Mouse (Mus musculus) stomach, embryonic 16.5 days (tissue): ENCODE results near the gene Rassf1. TPM values are rescaled to one million over a fixed set of nuclear protein-coding genes. Genes with fewer than 3 reads are reported as not detected.
A peak's percentile ranks its signal among the peaks of the same experiment; 100 is the strongest.

Source experiments
- ATAC-seq: fragments of 200-750 bp; cut with Nextera tagmentation; 2 replicates; pipeline ENCODE4 v1.8.0; 2017; ENCODE audit warnings: moderate number of reproducible peaks, moderate TSS enrichment; ENCODE audit not compliant: insufficient read depth, low FRiP score
- H3K27ac ChIP-seq: fragments of 300-500 bp; sonication (generic); 2 replicates; pipeline ENCODE4 v1.5.1; 2014; ENCODE audit warnings: low read length
- H3K27me3 ChIP-seq: fragments of 300-500 bp; sonication (generic); 2 replicates; pipeline ENCODE4 v1.6.1; 2014; ENCODE audit warnings: low read length, control low read depth, mixed read lengths; ENCODE audit not compliant: control insufficient read depth, insufficient read depth
- H3K36me3 ChIP-seq: fragments of 300-500 bp; sonication (generic); 2 replicates; pipeline ENCODE4 v1.6.1; 2014; ENCODE audit warnings: low read length; ENCODE audit not compliant: control insufficient read depth, insufficient read depth
- H3K4me1 ChIP-seq: fragments of 300-500 bp; sonication (generic); 2 replicates; pipeline ENCODE4 v1.6.1; 2014; ENCODE audit warnings: low read length, control low read depth, mixed read lengths; ENCODE audit not compliant: control insufficient read depth, insufficient read depth
- H3K4me2 ChIP-seq: fragments of 300-500 bp; sonication (generic); 2 replicates; pipeline ENCODE4 v1.6.1; 2014; ENCODE audit warnings: low read depth, low read length, mixed read lengths
- H3K4me3 ChIP-seq: fragments of 300-500 bp; sonication (generic); replicated peaks from 2 replicates; pipeline ENCODE4 v1.5.1; 2014; ENCODE audit warnings: mild to moderate bottlenecking, low read length
- H3K9ac ChIP-seq: fragments of 300-500 bp; sonication (generic); 2 replicates; pipeline ENCODE4 v1.6.1; 2014; ENCODE audit warnings: low read length
- H3K9me3 ChIP-seq: fragments of 300-500 bp; sonication (generic); replicated peaks from 2 replicates; pipeline ENCODE4 v1.6.1; 2016; ENCODE audit warnings: low read length, control low read depth; ENCODE audit not compliant: control insufficient read depth
- WGBS: fragments of 180-500 bp; shearing (Covaris S2); extraction: QIAGEN DNeasy Blood & Tissue Kit; methylation state at CpG from one replicate; pipeline ENCODE4 v1.1.7; 2014; 5-methylcytosine and 5-hydroxymethylcytosine counted together
- polyA plus RNA-seq: library from polyadenylated mRNA; unstranded; fragments of >200 nt; fragmentation: Nextera tagmentation; extraction: Ambion mirVana; gene quantifications from 2 replicates; pipeline ENCODE4 v1.2.1, GENCODE M21; 2015

Gene Rassf1
- polyA plus RNA-seq, 1 experiment from 2014 or later: 63.8 TPM

- no peak overlapping the region for H3K4me3 ChIP-seq
Measured at GRCm38 (mm10) chr9:107544729-107545128, 6.6 kb upstream of the Rassf1 start.

GRCm38 (mm10) chr9:107545199-107545598, 6.2 kb upstream of the Rassf1 start:
- no peak overlapping the region for H3K27ac ChIP-seq
- H3K9me3 ChIP-seq: no peaks in the 10 kb centered on the region
- 88% methylated on average over 10 of the region's 10 CpGs for WGBS
- H3K4me1 ChIP-seq: peaks cover 26% of the 10 kb centered on the region
- H3K27me3 ChIP-seq: no peaks in the 10 kb centered on the region
- H3K36me3 ChIP-seq: 0 out of 2 replicates have a peak, but pooled peaks cover 11% of the 10 kb centered on the region
- no peak overlapping the region for H3K4me2 ChIP-seq
- ATAC-seq: no peak
- no peak overlapping the region for H3K4me3 ChIP-seq
- H3K9ac ChIP-seq: no peak overlapping the region

More at GRCm38 (mm10) chr9:107544729-107545128, 6.6 kb upstream of the Rassf1 start:
- no peak overlapping the region for H3K4me2 ChIP-seq
- no peak overlapping the region for H3K9ac ChIP-seq
- no peaks in the 10 kb centered on the region for H3K27me3 ChIP-seq
- H3K4me1 ChIP-seq: peaks cover 26% of the 10 kb centered on the region
- ATAC-seq: no peak
- H3K9me3 ChIP-seq: no peaks in the 10 kb centered on the region
- no peak overlapping the region for H3K27ac ChIP-seq
- H3K36me3 ChIP-seq: 0 out of 2 replicates have a peak, but pooled peaks cover 11% of the 10 kb centered on the region
- 90% methylated on average over 12 of the region's 12 CpGs for WGBS

GRCm38 (mm10) chr9:107545602-107546001, 5.8 kb upstream of the Rassf1 start:
- Histone ChIP-seq H3K4me2 (no peak overlapping the region), H3K4me3 (no peak overlapping the region), H3K4me1 (peaks cover 26% of the 10 kb centered on the region), H3K36me3 (0 out of 2 replicates have a peak, but pooled peaks cover 11% of the 10 kb centered on the region), H3K27me3 (no peaks in the 10 kb centered on the region), H3K9me3 (no peaks in the 10 kb centered on the region), H3K9ac (no peak overlapping the region), H3K27ac (no peak overlapping the region)
- WGBS: 9% methylated on average over 3 of the region's 3 CpGs
- no peak for ATAC-seq

- no peaks in the 10 kb centered on the region for H3K27me3 ChIP-seq
- peak within 1 kb of the TSS; percentile 42 for H3K4me2 ChIP-seq
- 2% methylated on average over 20 of the region's 20 CpGs for WGBS
- peak within 1 kb of the TSS; percentile 16 for H3K4me3 ChIP-seq
- 0 out of 2 replicates have a peak, but pooled peaks cover 11% of the 10 kb centered on the region for H3K36me3 ChIP-seq
- peaks cover 31% of the 10 kb centered on the region for H3K4me1 ChIP-seq
- peak within 1 kb of the TSS; percentile 44 for H3K9ac ChIP-seq
- no peaks in the 10 kb centered on the region for H3K9me3 ChIP-seq
- peak; percentile 30; the same call in 1 of the 2 replicates for ATAC-seq
- H3K27ac ChIP-seq: 0 out of 2 replicates have a peak within 1 kb of the TSS, but pooled peaks have one; percentile 23
Measured at GRCm38 (mm10) chr9:107547026-107547425, 4.3 kb upstream of the Rassf1 start, which contains the start of gene Zmynd10. Gene Zmynd10, plus strand, starts transcription at chr9:107547298.

GRCm38 (mm10) chr9:107547957-107548356, 3.4 kb upstream of the Rassf1 start:
- Histone ChIP-seq H3K9me3 (no peaks in the 10 kb centered on the region), H3K4me2 (no peak overlapping the region), H3K27me3 (no peaks in the 10 kb centered on the region), H3K4me1 (peaks cover 36% of the 10 kb centered on the region), H3K4me3 (no peak overlapping the region), H3K27ac (no peak overlapping the region), H3K36me3 (0 out of 2 replicates have a peak, but pooled peaks cover 11% of the 10 kb centered on the region), H3K9ac (no peak overlapping the region)
- 77% methylated on average over 5 of the region's 5 CpGs for WGBS
- no peak for ATAC-seq

GRCm38 (mm10) chr9:107548820-107549219, 2.5 kb upstream of the Rassf1 start:
- no peak for ATAC-seq
- peaks cover 41% of the 10 kb centered on the region for H3K4me1 ChIP-seq
- no peaks in the 10 kb centered on the region for H3K27me3 ChIP-seq
- no peak overlapping the region for H3K4me2 ChIP-seq
- H3K4me3 ChIP-seq: no peak overlapping the region
- H3K27ac ChIP-seq: no peak overlapping the region
- WGBS: 87% methylated on average over 10 of the region's 10 CpGs
- H3K9ac ChIP-seq: no peak overlapping the region
- H3K9me3 ChIP-seq: no peaks in the 10 kb centered on the region
- 0 out of 2 replicates have a peak, but pooled peaks cover 11% of the 10 kb centered on the region for H3K36me3 ChIP-seq

GRCm38 (mm10) chr9:107549297-107550074, 1.9 kb upstream of the Rassf1 start:
- 0 out of 2 replicates have a peak, but pooled peaks cover 4% of the 10 kb centered on the region for H3K36me3 ChIP-seq
- 79% methylated on average over 20 of the region's 20 CpGs for WGBS
- H3K27me3 ChIP-seq: no peaks in the 10 kb centered on the region
- no peak overlapping the region for H3K27ac ChIP-seq
- no peak overlapping the region for H3K4me2 ChIP-seq
- H3K9ac ChIP-seq: no peak overlapping the region
- no peak for ATAC-seq
- H3K9me3 ChIP-seq: no peaks in the 10 kb centered on the region
- H3K4me3 ChIP-seq: no peak overlapping the region
- H3K4me1 ChIP-seq: peaks cover 41% of the 10 kb centered on the region

GRCm38 (mm10) chr9:107550491-107551116, 751 bp upstream of the Rassf1 start:
- Histone ChIP-seq H3K4me1 (peaks cover 41% of the 10 kb centered on the region), H3K36me3 (no peaks in the 10 kb centered on the region), H3K4me2 (peak overlapping the region; percentile 96), H3K27ac (peak overlapping the region; percentile 25; the same call in 1 of the 2 replicates), H3K27me3 (no peaks in the 10 kb centered on the region), H3K9me3 (no peaks in the 10 kb centered on the region), H3K4me3 (peak overlapping the region; percentile 49), H3K9ac (peak overlapping the region; percentile 71)
- WGBS: 40% methylated on average over 23 of the region's 23 CpGs
- ATAC-seq: no peak

GRCm38 (mm10) chr9:107551890-107552355, 568 bp downstream of the Rassf1 start:
- Histone ChIP-seq H3K27ac (peak overlapping the region; percentile 64), H3K9me3 (no peaks in the 10 kb centered on the region), H3K4me3 (peak overlapping the region; percentile 49), H3K9ac (peak overlapping the region; percentile 71), H3K4me2 (peak overlapping the region; percentile 96), H3K36me3 (no peaks in the 10 kb centered on the region), H3K4me1 (peaks cover 48% of the 10 kb centered on the region), H3K27me3 (no peaks in the 10 kb centered on the region)
- no peak for ATAC-seq
- 12% methylated on average over 8 of the region's 8 CpGs for WGBS
